Mouse (Mus musculus) liver, embryonic 14.5 days (tissue): Measurements from ENCODE around the gene Psmd9.

ENCODE experiments used
- CTCF ChIP-seq: IDR thresholded peaks from 2 replicates; pipeline ENCODE4 v1.5.1; 2016; ENCODE audit warnings: antibody characterized with exemption, low read depth, control low read depth
- EP300 ChIP-seq: IDR thresholded peaks from 2 replicates; pipeline ENCODE4 v1.6.1; 2016; ENCODE audit warnings: antibody characterized with exemption, low read depth

DNA sequence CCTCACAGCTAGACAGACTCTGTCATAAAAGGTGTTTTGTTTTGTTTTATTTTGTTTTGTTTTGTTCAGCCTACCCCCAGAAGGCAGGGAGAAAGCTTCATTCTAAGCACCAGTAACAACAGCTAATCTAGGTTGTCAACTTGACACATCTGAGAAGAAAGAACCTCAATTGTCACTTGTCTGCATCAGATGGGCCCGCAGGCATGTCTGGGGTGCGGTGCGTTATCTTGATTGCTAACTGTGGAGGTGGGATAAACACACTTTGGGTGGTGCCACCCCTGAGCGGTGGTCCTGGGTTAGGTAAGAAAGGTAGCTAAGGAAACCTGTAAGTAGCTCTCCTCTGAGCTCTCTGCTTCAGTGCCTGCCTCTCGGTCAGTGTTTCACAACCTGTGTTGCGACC, 42.2 kb upstream of the Psmd9 start:
- TF ChIP-seq CTCF (no peak), EP300 (no peak)
